10 mouse cellular contexts compared by ENCODE assay signal in genomic region chr2:29468517-29468936, GRCm38 (mm10).
DNase-seq lines count a peak whose midpoint lies in the region; ATAC-seq and TF ChIP-seq lines count a peak whose summit lies in the region.
"Had no signal": no experiment of that assay in that cellular context is flagged by ENCODE, and none has a peak within 500 bp of the region (broad histone marks: within the 10 kb centered on the region; RNA-seq: fewer than 3 reads in every experiment).

No protein-coding gene starts in this region.

- no peaks in the 10 kb centered on the region for H3K9me3 ChIP-seq in hindbrain, embryonic 13.5 days
- no peaks in the 10 kb centered on the region for H3K9me3 ChIP-seq in hindbrain, embryonic 11.5 days (ENCODE audit: control insufficient read depth, low read length)
- H3K9me3 ChIP-seq in forebrain, embryonic 16.5 days (ENCODE audit: control insufficient read depth, low read length) = no peaks in the 10 kb centered on the region
- H3K9me3 ChIP-seq in intestine, postnatal 0 days (ENCODE audit: control insufficient read depth) = no peaks in the 10 kb centered on the region

- no peaks in the 10 kb centered on the region for H3K36me3 ChIP-seq in hindbrain, embryonic 13.5 days
- H3K36me3 ChIP-seq in hindbrain, embryonic 11.5 days (ENCODE audit: control insufficient read depth, insufficient read depth, low read length) = no peaks in the 10 kb centered on the region
- H3K36me3 ChIP-seq in forebrain, embryonic 16.5 days (ENCODE audit: control insufficient read depth, insufficient read depth) = no peaks in the 10 kb centered on the region
- H3K36me3 ChIP-seq in intestine, postnatal 0 days (ENCODE audit: control insufficient read depth, insufficient read depth) = no peaks in the 10 kb centered on the region

- H3K27me3 ChIP-seq in hindbrain, embryonic 13.5 days = no peaks in the 10 kb centered on the region
- H3K27me3 ChIP-seq in hindbrain, embryonic 11.5 days (ENCODE audit: control insufficient read depth, insufficient read depth, low read length) = no peaks in the 10 kb centered on the region
- no peaks in the 10 kb centered on the region for H3K27me3 ChIP-seq in forebrain, embryonic 16.5 days (replicated peaks; ENCODE audit: control insufficient read depth, insufficient read depth, low read length)
- H3K27me3 ChIP-seq in intestine, postnatal 0 days (replicated peaks; ENCODE audit: control insufficient read depth, insufficient read depth, low read length) = no peaks in the 10 kb centered on the region

- peak overlapping the region; percentile 53; the same call in 1 of the 2 replicates for H3K27ac ChIP-seq in hindbrain, embryonic 13.5 days
- H3K27ac ChIP-seq in hindbrain, embryonic 11.5 days (ENCODE audit: low read depth, low read length) = no peak overlapping the region
- peak overlapping the region; percentile 89 for H3K27ac ChIP-seq in forebrain, embryonic 16.5 days (ENCODE audit: low read length)
- H3K27ac ChIP-seq in left cerebral cortex, adult 2 months = peak overlapping the region; percentile 55; the same call in 1 of the 2 replicates
- no peak overlapping the region for H3K27ac ChIP-seq in intestine, postnatal 0 days (ENCODE audit: low read depth, low read length)

- WGBS in hindbrain, embryonic 13.5 days = 55% methylated on average over 15 of the region's 15 CpGs
- WGBS in hindbrain, embryonic 11.5 days = 82% methylated on average over 15 of the region's 15 CpGs
- WGBS in forebrain, embryonic 16.5 days = 29% methylated on average over 15 of the region's 15 CpGs
- WGBS in intestine, postnatal 0 days = 73% methylated on average over 15 of the region's 15 CpGs

- ATAC-seq in hindbrain, embryonic 13.5 days (ENCODE audit: low FRiP score) = 0 out of 2 replicates have a peak, but pooled peaks have one; percentile 50
- no peak for ATAC-seq in hindbrain, embryonic 11.5 days (ENCODE audit: low FRiP score)
- ATAC-seq in forebrain, embryonic 16.5 days = peak; percentile 90
- no peak for ATAC-seq in intestine, postnatal 0 days

- no peak overlapping the region for H3K4me2 ChIP-seq in hindbrain, embryonic 13.5 days
- no peak overlapping the region for H3K4me2 ChIP-seq in hindbrain, embryonic 11.5 days (replicated peaks; ENCODE audit: low read depth, low read length)
- peak overlapping the region; percentile 22 for H3K4me2 ChIP-seq in forebrain, embryonic 16.5 days (ENCODE audit: low read length)
- H3K4me2 ChIP-seq in intestine, postnatal 0 days (replicated peaks; ENCODE audit: low read depth) = no peak overlapping the region
- H3K4me2 ChIP-seq: heart, embryonic 11.5 days had no signal

- DNase-seq in hindbrain, embryonic 11.5 days (ENCODE audit: low spot score) = no peak
- DNase-seq in left cerebral cortex, adult 2 months (ENCODE audit: extremely low spot score in 1 of 2, low spot score in 2 of 2) = peak; percentile 56 to 61
- DNase-seq in right cerebral cortex, postnatal 4 days = peak; percentile 38
- no peak for DNase-seq in adrenal gland, adult (ENCODE audit: inconsistent age in 2 of 2, low spot score in 1 of 2)
- DNase-seq in lung, postnatal 4 days = no peak
- DNase-seq: kidney, postnatal 10 days had no signal

- H3K4me1 ChIP-seq in hindbrain, embryonic 13.5 days (replicated peaks) = peaks cover 54% of the 10 kb centered on the region
- no peaks in the 10 kb centered on the region for H3K4me1 ChIP-seq in hindbrain, embryonic 11.5 days (replicated peaks; ENCODE audit: control insufficient read depth, insufficient read depth, low read length)
- H3K4me1 ChIP-seq in forebrain, embryonic 16.5 days (replicated peaks; ENCODE audit: control insufficient read depth, insufficient read depth, low read length) = peaks cover 56% of the 10 kb centered on the region
- H3K4me1 ChIP-seq in intestine, postnatal 0 days (replicated peaks; ENCODE audit: control insufficient read depth, insufficient read depth, low read length) = peaks cover 9% of the 10 kb centered on the region; the same call in 1 of the 2 replicates

- TF ChIP-seq CTCF in left cerebral cortex, adult 2 months (IDR thresholded peaks at IDR 0.05) = no peak
- no peak for TF ChIP-seq CTCF in intestine, postnatal 0 days (IDR thresholded peaks at IDR 0.05; ENCODE audit: low read depth)

- H3K4me3 ChIP-seq in hindbrain, embryonic 13.5 days = no peak overlapping the region
- no peak overlapping the region for H3K4me3 ChIP-seq in hindbrain, embryonic 11.5 days (ENCODE audit: low read depth, low read length)
- H3K4me3 ChIP-seq in forebrain, embryonic 16.5 days (replicated peaks; ENCODE audit: low read length) = no peak overlapping the region
- H3K4me3 ChIP-seq in left cerebral cortex, adult 2 months = no peak overlapping the region
- H3K4me3 ChIP-seq in intestine, postnatal 0 days (ENCODE audit: low read depth, low read length) = no peak overlapping the region

- intact Hi-C loops in left cerebral cortex, adult 2 months (cut with DNase I) = loop anchor here (1.0 to 5.0 kb wide), 6 partner anchors 66 to 231 kb away; partner anchors contain the start of genes Med27 and Ntng2

- H3K9ac ChIP-seq in hindbrain, embryonic 13.5 days = no peak overlapping the region
- H3K9ac ChIP-seq in hindbrain, embryonic 11.5 days (ENCODE audit: low read depth, low read length) = no peak overlapping the region
- H3K9ac ChIP-seq in forebrain, embryonic 16.5 days (replicated peaks; ENCODE audit: low read depth, low read length) = no peak overlapping the region
- no peak overlapping the region for H3K9ac ChIP-seq in intestine, postnatal 0 days (ENCODE audit: low read depth, low read length)

Comparison
In these comparisons a context has a peak if more than half of its experiments do, and no peak if none do; other contexts are left out.
1. ATAC-seq: peak in hindbrain, embryonic 13.5 days (single experiment) and forebrain, embryonic 16.5 days (single experiment); none in hindbrain, embryonic 11.5 days (single experiment) and intestine, postnatal 0 days (single experiment).
2. H3K27ac ChIP-seq: peak in hindbrain, embryonic 13.5 days (single experiment), forebrain, embryonic 16.5 days (single experiment) and left cerebral cortex, adult 2 months (single experiment); none in hindbrain, embryonic 11.5 days (single experiment) and intestine, postnatal 0 days (single experiment).
3. DNase-seq: peak in left cerebral cortex, adult 2 months (2 of 2) and right cerebral cortex, postnatal 4 days (single experiment); none in hindbrain, embryonic 11.5 days (single experiment), adrenal gland, adult (0 of 2) and lung, postnatal 4 days (0 of 2).